Mouse (Mus musculus): ENCODE data around the gene Gbe1. TPM values are rescaled to one million over a fixed set of nuclear protein-coding genes. Genes with fewer than 3 reads are reported as not detected.

The Gbe1 gene
- polyA plus RNA-seq, 1 experiment from 2014 or later: 26.0 TPM

DNA sequence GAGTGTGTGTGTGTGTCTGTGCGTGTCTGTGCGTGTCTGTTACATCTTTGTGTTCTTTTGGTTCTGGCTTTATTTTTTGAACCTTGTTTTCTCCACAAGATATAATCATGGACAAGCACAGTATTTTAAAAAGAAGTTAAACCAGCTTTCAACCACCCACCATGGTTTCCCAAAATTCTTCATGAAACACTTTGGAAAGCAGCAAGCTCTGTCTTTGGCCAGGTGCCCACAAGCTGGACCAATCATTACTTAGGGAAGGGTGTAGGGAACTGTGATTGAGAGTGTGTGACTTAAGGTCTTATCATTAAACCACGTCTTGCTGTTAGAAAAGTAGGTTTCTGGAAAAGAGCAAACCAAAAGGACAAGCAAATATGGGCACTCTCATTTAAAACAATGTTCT lies 288.6 kb downstream of the Gbe1 start:
- H3K4me1 ChIP-seq: no peaks in the 10 kb centered on the region
- 68% methylated on average over 3 of the region's 3 CpGs for WGBS
- H3K9ac ChIP-seq: no peak overlapping the region

DNA sequence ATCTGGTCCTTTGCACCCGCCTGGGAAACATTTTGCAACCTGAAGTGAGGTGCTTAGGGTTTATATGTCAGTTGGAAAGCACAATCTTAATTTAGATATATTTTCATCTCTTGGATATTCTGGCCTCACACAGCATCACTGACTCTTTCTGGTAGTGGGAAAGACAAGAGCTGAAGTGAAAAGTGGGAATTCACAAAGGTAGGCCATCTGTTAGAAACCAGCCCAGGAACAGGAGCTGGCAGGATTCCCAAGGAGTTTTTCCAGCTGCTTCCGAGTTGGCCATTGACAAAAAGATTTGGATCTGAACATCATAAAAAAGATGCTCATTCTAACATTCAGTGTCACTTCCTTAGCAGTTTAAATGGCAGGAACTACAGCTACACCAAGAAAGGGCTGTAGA lies 294.6 kb downstream of the Gbe1 start:
- Histone ChIP-seq H3K9ac (no peak overlapping the region), H3K36me3 (no peaks in the 10 kb centered on the region), H3K4me2 (no peak overlapping the region), H3K27me3 (no peaks in the 10 kb centered on the region), H3K27ac (no peak overlapping the region), H3K9me3 (no peaks in the 10 kb centered on the region), H3K4me3 (no peak overlapping the region), H3K4me1 (no peaks in the 10 kb centered on the region)
- ATAC-seq (ENCODE audit: borderline replicate concordance, extremely low read depth, low FRiP score, low TSS enrichment): no peak
- 64% methylated on average over 2 of the region's 2 CpGs for WGBS

More for the DNA sequence above, 288.6 kb downstream of the Gbe1 start:
- Histone ChIP-seq H3K27ac (no peak overlapping the region), H3K4me3 (no peak overlapping the region), H3K4me2 (no peak overlapping the region), H3K36me3 (no peaks in the 10 kb centered on the region), H3K27me3 (no peaks in the 10 kb centered on the region), H3K9me3 (no peaks in the 10 kb centered on the region)
- no peak for ATAC-seq (ENCODE audit: borderline replicate concordance, extremely low read depth, low FRiP score, low TSS enrichment)

DNA sequence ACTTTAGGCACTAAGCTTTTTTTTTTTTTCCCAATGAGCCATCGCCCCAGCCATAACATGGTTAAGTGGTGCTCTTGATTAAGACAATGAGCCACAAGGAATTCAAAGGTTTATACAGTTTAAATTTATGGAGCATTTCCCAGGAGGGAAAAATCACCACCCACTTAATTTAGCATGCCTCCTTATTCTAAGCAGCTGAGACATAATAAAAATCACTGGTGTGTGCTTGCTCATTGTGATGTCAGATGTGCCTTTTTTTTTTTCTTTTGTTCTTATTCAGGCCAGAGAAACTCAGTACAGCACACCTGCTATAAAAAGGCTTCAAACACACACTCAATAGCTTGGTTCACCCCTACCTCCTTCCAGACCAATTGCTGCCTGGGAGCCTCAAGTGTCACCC lies 303.9 kb downstream of the Gbe1 start:
- Histone ChIP-seq H3K4me3 (no peak overlapping the region), H3K4me2 (no peak overlapping the region), H3K4me1 (no peaks in the 10 kb centered on the region), H3K36me3 (no peaks in the 10 kb centered on the region), H3K9me3 (no peaks in the 10 kb centered on the region), H3K27ac (no peak overlapping the region), H3K9ac (no peak overlapping the region), H3K27me3 (no peaks in the 10 kb centered on the region)
- ATAC-seq (ENCODE audit: borderline replicate concordance, extremely low read depth, low FRiP score, low TSS enrichment): no peak
- 86% methylated on average over 1 of the region's 1 CpGs for WGBS

DNA sequence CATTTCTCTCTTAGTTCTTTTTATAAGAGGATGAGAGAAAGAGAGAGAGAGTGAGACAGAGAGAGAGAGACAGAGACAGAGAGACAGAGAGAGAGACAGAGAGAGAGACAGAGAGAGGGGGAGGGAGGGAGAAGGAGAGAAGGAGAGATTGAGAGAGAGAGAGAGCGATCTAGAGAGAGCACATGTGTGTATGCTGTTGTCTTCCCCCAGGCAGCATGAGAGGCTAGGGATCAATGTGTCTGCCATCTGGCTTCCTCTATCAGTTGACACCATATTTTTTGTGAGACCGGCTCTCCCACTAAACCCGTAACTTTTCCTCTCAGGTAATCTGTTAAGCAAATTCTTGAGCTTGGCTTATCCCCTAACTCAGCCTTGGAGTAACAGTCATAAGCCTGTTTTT lies 304.4 kb downstream of the Gbe1 start:
- Histone ChIP-seq H3K4me1 (no peaks in the 10 kb centered on the region), H3K36me3 (no peaks in the 10 kb centered on the region), H3K9me3 (no peaks in the 10 kb centered on the region), H3K4me2 (no peak overlapping the region), H3K27me3 (no peaks in the 10 kb centered on the region), H3K4me3 (no peak overlapping the region), H3K9ac (no peak overlapping the region), H3K27ac (no peak overlapping the region)
- ATAC-seq (ENCODE audit: borderline replicate concordance, extremely low read depth, low FRiP score, low TSS enrichment): no peak
- 74% methylated on average over 3 of the region's 3 CpGs for WGBS

Data from lung, embryonic 15.5 days (tissue).